Mouse (Mus musculus) T-cell, adult 2 months (primary cell): ENCODE measurements around the gene Gad2.

Source experiments
- DNase-seq: peaks from one replicate; pipeline ENCODE4 v3.0.0; 2022; ENCODE audit warnings: low spot score

The Gad2 gene

GRCm38 (mm10) chr2:22646134-22646533 lies 24.1 kb downstream of the Gad2 start:
- no peak for DNase-seq

- DNase-seq = no peak
Observed at GRCm38 (mm10) chr2:22648394-22648793, 26.4 kb downstream of the Gad2 start.

- DNase-seq = no peak
Observed at GRCm38 (mm10) chr2:22651826-22652225, 29.8 kb downstream of the Gad2 start.

- no peak for DNase-seq
Observed at GRCm38 (mm10) chr2:22663731-22664130, 41.7 kb downstream of the Gad2 start.

- no peak for DNase-seq
Observed at GRCm38 (mm10) chr2:22670415-22670814, 48.4 kb downstream of the Gad2 start.

- no peak for DNase-seq
Observed at GRCm38 (mm10) chr2:22671348-22671747, 49.3 kb downstream of the Gad2 start.

GRCm38 (mm10) chr2:22677066-22677465 lies 55.1 kb downstream of the Gad2 start:
- DNase-seq = no peak

- no peak for DNase-seq
Observed at GRCm38 (mm10) chr2:22679944-22680343, 57.9 kb downstream of the Gad2 start.

DNA sequence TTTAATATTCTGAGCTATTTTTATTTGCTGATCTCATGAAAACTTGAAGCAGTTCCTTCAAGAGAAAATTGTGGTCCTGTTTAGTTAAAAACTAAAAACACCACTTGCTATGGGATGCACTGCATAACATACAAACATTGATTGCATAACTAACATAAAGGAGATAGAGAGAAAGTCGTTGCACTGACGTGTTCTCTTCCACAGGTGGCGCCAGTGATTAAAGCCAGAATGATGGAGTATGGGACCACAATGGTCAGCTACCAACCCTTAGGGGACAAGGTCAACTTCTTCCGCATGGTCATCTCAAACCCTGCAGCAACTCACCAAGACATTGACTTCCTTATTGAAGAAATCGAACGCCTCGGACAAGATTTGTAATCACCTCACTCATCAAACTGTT lies 68.0 kb downstream of the Gad2 start:
- peak; percentile 1 for DNase-seq

- DNase-seq = no peak
Observed at GRCm38 (mm10) chr2:22704780-22705727, 83.0 kb downstream of the Gad2 start.

DNA sequence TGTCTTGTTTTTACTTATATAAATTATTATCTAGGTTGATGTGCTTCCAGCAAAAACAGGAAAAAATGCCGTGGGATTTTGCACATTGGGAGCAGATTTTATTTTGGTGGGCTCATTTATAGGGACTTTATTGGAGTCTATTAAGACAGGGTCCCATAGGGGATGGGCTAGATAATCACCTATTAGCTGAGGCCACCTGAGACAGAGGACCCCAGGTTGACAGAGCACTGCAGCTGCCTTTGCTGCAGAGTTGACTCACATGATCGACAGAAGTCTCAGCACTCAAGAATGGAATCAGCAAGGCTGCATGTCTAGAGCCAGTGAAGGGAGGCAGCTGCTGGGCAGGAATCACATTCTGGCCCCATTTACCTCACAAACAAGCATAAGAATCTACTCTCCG lies 84.2 kb downstream of the Gad2 start:
- DNase-seq = no peak

DNA sequence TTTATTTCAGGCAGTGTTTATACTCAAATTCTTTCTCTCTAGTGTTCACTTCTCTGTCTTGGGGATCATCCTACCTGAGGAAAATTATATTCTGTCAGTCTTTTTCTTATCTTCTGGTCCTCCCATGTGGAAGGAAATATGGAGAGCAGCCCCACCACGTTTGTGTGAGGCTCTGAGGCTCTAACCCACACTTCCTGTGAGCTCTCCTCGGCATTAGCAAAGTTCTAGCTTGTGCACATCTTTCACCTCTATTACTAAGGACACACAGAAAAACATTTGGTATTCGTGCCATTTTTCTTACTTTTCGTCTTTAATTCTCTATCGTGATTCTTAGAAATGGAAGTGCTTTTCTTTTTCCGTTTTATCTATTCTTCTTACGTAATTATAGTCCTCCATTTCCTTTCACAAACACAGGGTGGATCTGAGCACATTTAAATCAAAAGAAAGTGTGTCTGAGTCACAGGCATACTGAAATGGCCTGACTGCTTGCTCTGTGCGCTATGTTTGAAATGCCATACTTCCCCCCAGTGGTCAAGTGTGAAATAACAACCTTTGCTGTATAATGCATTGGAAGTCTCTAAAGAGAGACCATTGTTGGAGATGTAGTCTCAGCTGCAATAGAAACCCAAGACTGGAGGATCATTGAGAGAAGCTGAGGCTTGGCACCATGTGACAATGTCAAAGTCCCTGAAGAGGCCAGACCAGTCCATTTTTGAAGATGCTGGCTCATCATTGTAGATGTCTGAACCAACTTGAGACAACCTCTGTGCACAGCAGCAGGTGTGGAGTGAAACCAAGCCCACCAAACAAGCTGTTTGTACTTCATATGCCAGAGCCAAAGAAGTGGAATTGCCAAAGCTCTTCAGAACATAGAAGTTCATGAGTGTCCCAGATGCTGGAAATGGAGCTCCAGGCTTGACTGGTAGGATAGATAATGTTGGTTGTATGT lies 99.8 kb downstream of the Gad2 start:
- peak; percentile 84 for DNase-seq

- no peak for DNase-seq
Observed at GRCm38 (mm10) chr2:22723927-22724534, 102.0 kb downstream of the Gad2 start.

GRCm38 (mm10) chr2:22727113-22727512 lies 105.1 kb downstream of the Gad2 start:
- DNase-seq = no peak

GRCm38 (mm10) chr2:22736134-22736533 lies 114.1 kb downstream of the Gad2 start:
- no peak for DNase-seq

DNA sequence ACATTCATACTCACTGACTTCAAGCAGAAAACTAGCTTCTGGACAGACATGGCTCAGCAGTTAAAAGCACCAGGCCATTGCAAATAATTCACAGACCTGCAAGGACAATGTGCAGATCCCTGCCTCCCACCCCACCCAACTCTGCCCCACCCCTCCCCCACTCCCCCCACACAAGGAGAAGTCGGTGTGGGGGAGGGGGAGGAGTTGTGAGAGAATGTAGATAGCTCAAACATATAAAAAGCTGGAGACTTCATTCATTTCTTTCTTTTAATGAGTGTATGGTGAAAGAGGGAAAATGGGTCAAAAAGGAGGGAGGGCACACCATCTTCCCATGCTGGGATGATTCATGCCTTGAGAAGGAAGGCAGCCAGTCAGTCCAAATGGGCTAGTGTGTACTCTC lies 117.4 kb downstream of the Gad2 start:
- DNase-seq = no peak

DNA sequence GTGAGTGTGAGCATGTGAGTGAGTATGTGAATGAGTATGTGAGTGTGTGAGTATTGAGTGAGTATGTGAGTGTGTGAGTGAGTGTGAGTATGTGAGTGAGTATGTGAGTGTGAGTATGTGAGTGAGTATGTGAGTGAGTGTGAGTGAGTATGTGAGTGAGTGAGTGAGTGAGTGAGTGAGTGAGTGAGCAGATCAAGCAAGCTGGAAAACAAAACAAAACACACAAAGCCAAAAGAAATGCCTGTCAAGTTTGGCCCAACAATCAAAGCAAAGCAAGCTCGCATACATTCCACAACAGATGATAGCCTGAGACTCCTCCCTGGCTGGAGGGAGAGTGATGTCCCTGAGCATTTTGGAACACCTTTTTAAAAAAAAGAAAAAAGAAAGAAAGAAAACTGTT lies 118.4 kb downstream of the Gad2 start:
- no peak for DNase-seq

GRCm38 (mm10) chr2:22741222-22741621 lies 119.2 kb downstream of the Gad2 start:
- no peak for DNase-seq
